Mouse (Mus musculus) liver, postnatal 0 days (tissue): Measurements from ENCODE around the gene Utrn.

Experiments used
- CTCF ChIP-seq: sonication (generic); IDR thresholded peaks from 2 replicates; pipeline ENCODE4 v1.5.1; 2016; ENCODE audit warnings: antibody characterized with exemption, low read depth
- EP300 ChIP-seq: IDR thresholded peaks from 2 replicates; pipeline ENCODE4 v1.6.1; 2016; ENCODE audit warnings: antibody characterized with exemption, low read depth, mild to moderate bottlenecking

- TF ChIP-seq CTCF (no peak), EP300 (no peak)
Observed at GRCm38 (mm10) chr10:12633965-12634364, 235.2 kb downstream of the Utrn start.
